Mouse (Mus musculus): Measurements from ENCODE around the gene Slc38a1.
A peak's percentile ranks its signal among the peaks of the same experiment; 100 is the strongest.

Gene Slc38a1

DNA sequence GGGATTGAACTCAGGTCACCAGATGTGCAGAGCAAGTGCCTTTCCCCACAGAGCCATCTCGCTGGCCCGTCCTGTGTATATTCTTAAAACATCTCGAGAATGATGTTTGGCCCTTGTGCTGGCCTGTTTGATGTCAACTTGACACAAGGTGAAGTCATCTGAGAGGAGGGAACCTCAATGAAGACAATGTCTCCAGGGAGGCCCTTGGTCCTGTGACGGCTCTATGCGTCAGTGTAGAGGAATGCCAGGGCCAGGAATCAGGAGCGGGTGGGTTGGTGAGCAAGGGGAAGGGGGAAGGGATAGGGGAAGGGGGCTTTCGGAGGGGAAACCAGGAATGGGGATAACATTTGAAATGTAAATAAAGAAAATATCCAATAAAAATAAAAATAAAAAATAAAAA lies 25.2 kb downstream of the Slc38a1 start:
- DNase-seq (ENCODE audit: low read depth, low spot score): no peak

DNA sequence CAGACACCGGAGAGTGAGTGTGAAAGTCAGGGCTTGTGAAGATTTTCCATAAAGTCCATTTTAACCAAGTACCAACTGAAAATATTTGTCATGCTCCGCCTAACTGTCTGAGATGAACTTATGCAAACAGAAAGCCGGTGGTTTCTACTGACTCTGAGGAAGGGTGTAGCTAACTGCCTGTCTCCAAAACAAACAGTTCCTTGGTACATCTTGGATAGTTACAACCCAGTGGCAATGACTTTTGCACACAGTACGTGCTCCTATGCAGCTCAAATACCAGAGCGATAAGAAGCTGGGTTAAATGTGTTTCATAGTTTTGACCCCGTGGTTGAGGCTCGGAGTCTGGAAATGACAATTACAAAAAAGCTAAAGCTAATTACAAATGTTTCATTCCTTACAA lies 34.0 kb downstream of the Slc38a1 start:
- no peak for DNase-seq (ENCODE audit: low read depth, low spot score)

- DNase-seq (ENCODE audit: low read depth, low spot score): no peak
Measured at GRCm38 (mm10) chr15:96607422-96607821, 35.3 kb downstream of the Slc38a1 start.

DNA sequence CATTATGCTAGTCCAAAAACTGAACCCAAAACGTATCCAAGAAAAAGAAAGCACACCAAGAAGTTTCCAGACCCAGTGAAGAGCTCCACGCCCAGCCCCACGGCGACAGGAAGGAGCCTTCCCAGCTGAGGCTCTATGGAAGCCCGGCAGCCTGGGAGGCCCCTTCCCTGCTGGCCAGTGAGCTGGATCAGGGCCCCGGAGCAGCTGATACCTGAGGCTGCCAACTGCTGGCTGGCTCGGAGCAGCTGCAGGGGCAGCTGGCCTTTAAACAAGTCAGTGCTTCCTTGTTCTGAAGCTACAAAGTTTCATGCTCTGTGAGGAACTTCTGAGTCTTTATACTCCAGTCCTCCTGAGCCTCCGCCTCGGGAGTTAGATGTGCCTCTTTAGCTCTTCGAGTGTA lies 38.4 kb downstream of the Slc38a1 start:
- peak; percentile 57 for DNase-seq (ENCODE audit: low read depth, low spot score)

GRCm38 (mm10) chr15:96602043-96602442 lies 40.7 kb downstream of the Slc38a1 start:
- DNase-seq (ENCODE audit: low read depth, low spot score): peak; percentile 36

- DNase-seq (ENCODE audit: low read depth, low spot score): peak; percentile 45
Measured at GRCm38 (mm10) chr15:96599852-96600781, 42.6 kb downstream of the Slc38a1 start.

DNA sequence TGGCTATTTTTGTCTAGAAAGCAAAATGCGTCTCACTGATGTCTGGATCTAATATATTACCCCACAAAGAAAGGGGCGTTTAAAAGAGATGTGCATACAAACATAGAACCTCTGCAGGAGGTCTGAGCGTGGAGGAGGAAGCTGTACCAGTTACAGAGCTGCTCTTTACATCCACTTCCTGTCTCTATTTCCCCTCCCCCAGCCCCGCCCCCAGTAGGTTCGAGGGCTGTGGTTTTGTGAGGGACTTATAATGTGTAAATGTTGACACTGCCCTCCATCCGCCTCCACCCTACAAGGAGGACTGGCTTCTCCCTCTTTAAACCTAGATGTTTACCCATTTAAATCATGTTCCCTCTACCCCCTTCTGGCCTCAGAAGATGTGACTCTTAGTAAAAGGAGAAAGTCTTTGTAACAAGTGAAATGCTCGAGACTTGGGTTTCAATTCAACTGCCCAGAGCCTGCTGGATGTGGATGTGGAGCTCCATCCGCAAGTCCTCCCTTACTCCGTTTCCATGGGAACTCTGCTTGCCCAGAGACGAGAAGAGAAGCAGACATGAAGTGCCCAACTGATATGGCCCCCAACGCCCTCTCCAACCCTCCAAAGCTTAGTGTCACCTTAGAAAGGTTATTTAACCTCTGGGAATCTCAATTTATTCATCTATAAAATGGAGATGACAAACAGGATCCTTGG lies 43.7 kb downstream of the Slc38a1 start:
- DNase-seq (ENCODE audit: low read depth, low spot score): peak; percentile 32

DNA sequence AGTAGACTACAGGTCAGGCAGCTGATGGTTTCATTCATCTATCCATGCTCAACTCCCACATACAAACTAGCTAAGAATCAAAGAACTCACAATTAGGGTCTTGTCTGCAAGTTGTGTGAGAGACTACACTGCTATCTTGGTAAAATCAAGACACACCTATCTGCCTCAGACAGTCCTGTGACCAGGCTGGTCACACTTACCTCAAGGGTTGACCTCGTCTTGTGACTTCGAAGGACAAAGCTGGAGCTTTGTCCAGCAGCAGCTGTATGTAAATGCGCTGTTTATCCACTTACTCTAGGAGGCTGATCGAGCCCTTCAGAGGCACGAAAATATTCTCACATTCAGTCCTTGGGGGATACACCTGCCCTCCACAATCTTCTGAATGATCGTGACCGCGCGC lies 45.6 kb downstream of the Slc38a1 start:
- no peak for DNase-seq (ENCODE audit: low read depth, low spot score)

DNA sequence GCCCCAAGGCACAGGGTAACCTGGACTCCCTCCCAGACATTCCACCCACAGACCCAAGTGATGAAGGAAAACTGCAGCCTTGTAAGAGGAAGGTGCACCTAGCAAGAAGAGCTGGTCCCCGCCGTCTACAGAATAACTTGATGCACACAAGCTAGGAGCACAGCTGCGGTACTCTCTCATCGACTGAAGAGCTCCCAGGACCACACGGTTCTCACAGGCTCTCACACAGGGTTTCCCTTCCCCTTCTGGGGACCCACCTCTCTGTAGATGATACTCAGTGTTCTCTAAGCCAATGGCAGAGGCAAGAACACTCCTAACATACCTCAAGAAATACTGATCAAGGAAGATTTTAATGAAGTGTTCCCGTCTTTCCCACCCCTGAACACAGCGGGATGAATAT lies 48.4 kb downstream of the Slc38a1 start:
- no peak for DNase-seq (ENCODE audit: low read depth, low spot score)

DNA sequence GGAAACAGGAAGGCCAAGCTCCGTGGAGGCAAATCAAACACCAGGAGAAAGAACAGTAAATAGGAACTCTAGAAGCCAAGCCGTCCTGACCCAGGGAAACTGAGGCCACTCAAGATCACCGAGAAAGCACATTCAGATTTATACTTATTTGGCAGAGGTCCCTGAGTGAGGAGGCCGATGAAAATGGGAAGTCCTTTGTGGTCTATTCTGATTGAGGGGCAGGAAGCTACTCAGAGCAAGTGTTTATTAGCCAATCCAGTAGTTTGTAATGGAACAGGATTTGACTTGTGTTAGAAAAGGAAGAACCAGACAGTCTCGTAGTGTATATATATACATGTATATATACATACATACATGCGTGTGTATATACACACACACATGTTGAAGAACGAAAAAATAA lies 48.8 kb downstream of the Slc38a1 start:
- no peak for DNase-seq (ENCODE audit: low read depth, low spot score)

GRCm38 (mm10) chr15:96593457-96593856 lies 49.3 kb downstream of the Slc38a1 start:
- no peak for DNase-seq (ENCODE audit: low read depth, low spot score)

DNA sequence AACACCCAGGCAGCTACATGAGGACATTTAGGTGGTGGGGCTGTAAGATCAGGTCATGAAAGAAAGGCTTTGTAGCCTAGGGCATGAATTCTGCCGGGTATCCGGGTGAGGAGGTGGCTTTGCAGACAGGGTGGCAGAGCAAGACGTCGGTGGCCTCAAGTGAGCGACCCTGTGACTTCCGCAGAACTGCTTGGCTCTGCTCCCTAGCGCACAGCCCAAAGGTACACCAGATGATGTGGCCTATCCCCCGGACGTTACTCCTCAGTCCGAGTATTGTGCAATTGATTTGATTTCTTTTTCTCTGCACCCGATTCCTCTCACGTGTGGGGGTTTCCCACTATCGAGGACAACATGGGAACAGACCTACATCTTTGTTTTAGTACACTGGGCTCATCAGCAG lies 49.7 kb downstream of the Slc38a1 start:
- no peak for DNase-seq (ENCODE audit: low read depth, low spot score)

GRCm38 (mm10) chr15:96591876-96592417 lies 50.8 kb downstream of the Slc38a1 start:
- DNase-seq (ENCODE audit: low read depth, low spot score): no peak

- DNase-seq (ENCODE audit: low read depth, low spot score): no peak
Measured at GRCm38 (mm10) chr15:96588996-96589657, 53.6 kb downstream of the Slc38a1 start.

DNA sequence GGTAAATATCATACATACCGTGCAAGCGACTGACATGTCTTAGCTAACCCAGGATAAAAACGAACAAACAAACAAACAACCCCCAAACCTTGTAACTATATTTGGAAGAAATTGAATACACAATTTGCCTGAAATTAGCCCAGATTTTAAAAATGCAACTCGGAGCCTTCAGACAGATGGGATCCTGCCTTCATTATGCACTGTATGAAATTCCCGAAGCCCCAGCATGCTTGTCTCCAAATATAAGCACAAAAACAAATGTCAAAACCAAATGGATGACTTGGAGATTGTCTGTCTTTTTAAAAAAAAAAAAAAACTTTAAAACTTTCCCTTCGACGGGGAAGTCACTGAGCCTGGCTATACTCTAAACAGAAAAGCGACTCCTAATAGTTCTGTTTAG lies 54.7 kb downstream of the Slc38a1 start:
- peak; percentile 31 for DNase-seq (ENCODE audit: low read depth, low spot score)

DNA sequence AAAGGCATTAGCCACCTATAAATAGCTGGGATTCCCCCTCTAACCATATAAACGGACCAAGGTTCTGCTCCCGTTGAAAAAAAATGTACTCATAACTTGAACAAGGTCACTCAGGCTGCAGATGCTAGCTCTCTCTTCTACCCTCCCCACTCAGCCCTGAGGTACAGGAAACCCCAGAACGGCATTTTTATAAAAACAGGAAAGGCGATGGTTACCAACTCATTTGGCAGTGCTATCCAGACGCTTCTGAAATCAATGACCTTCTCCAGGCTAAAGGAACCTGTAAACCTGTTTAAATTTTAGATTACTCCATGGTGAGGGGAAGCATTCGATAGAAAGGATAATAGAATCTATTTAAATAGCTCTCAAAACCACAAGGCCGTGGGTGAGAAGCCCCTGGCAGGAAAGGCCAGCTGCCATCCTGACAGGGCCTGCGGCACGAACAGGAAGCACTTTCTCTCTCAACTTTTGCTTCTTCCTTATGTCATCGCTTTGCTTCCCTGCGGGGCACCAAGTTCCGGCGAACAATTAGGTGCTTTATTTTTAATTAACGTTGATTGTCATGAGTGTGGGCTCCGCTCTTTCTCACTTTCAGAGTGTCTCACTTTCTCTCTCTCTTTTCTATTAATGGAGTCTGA lies 59.2 kb downstream of the Slc38a1 start:
- peak; percentile 31 for DNase-seq (ENCODE audit: low read depth, low spot score)

DNA sequence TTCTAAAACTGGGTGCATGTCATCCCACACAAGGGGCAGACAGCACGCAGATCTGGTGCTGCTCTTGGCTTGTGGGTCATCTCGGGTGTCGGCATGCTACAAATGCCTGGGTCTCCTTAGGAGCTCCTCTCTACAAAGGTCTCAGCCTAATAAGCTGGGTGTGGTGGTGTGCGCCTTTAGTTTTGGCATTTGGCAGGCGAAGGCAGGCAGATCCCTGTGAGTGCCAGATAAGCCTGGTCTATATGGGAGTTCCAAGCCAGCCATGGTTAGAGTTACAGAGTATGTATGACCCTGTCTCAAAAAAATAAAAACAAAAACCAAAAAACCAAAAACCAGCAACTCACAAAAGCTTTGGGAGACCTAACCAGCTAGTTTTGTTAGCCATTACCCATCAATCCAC lies 65.7 kb downstream of the Slc38a1 start:
- no peak for DNase-seq (ENCODE audit: low read depth, low spot score)

DNA sequence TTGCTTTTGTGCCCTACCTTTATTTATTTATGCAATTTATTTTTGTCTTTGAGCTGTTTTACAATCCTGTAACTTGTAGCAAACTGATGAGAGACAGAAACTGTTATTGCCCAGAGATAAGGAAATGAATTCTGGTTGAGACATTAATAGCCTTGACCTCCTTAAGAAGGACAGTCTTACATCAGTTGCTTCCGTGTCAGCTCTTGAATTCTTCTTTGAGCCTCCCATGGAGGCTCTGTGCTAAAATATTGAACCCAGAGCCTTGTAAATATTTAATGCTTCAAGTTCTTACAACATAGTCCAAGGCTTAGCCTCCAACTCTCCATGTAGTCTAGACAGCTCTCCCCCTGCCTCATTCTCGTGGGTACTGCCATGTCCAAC lies 73.7 kb downstream of the Slc38a1 start:
- no peak for DNase-seq (ENCODE audit: low read depth, low spot score)

GRCm38 (mm10) chr15:96568271-96568982 lies 74.3 kb downstream of the Slc38a1 start:
- DNase-seq (ENCODE audit: low read depth, low spot score): no peak

DNA sequence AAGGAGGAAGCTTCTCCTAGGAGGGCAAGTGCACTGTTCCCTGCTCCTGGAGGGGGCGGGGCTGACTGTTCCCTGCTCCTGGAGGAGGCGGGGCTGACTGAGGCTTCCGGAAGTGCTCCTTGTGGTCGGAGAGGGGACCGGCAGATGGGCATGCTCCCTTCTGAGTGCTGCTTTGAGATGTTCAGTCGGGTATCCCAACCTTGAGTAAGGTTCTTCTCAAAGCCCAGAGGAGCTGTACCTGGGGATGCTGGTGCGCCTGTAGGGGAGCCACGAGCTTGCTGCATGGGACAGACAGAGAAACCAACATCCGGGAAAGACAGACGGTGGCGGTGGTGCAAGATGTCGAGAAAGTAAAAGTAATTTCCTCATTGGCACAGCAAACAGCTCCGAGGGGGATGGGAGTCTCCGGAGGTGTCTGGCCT lies 75.9 kb downstream of the Slc38a1 start:
- DNase-seq (ENCODE audit: low read depth, low spot score): no peak

DNA sequence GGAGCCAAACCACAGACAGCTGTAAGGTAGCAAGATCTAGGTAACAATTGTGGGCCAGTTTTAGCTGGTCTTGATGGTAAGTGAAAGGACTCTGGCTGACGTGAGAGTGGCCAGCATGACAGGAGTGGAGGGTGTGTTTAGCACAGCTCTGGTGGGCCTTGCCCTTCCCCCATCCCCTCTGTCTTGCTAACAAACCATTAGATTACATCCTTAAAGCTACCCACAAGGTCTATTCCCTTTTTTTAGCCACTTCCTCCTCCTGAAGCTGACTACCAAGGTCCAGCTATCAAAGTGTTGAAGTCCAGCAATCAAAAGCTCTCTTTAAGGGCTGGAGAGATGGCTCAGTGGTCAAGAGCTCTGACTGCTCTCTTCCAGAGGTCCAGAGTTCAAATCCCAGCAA lies 78.9 kb downstream of the Slc38a1 start:
- DNase-seq (ENCODE audit: low read depth, low spot score): no peak
